Mouse (Mus musculus) thymus, adult 2 months (tissue): ENCODE data around the gene Dnah8. TPM values are rescaled to one million over a fixed set of nuclear protein-coding genes. Genes with fewer than 3 reads are reported as not detected.

Experiments used
- DNase-seq: peaks from one replicate; pipeline ENCODE4 v3.0.0; 2021
- H3K27ac ChIP-seq: fragments of 200-500 bp; 2 replicates; pipeline ENCODE4 v1.5.1; 2012; ENCODE audit warnings: low read length, control low read depth; ENCODE audit not compliant: control insufficient read depth, insufficient read depth
- H3K27me3 ChIP-seq: fragments of 200-500 bp; 2 replicates; pipeline ENCODE4 v1.6.1; 2012; ENCODE audit warnings: mild to moderate bottlenecking, low read length, moderate library complexity, mixed read lengths; ENCODE audit not compliant: control insufficient read depth, insufficient read depth
- H3K36me3 ChIP-seq: fragments of 200-500 bp; 2 replicates; pipeline ENCODE4 v1.6.1; 2012; ENCODE audit warnings: mild to moderate bottlenecking, low read length, moderate library complexity; ENCODE audit not compliant: control insufficient read depth, insufficient read depth
- H3K4me1 ChIP-seq: fragments of 200-500 bp; replicated peaks from 2 replicates; pipeline ENCODE4 v1.6.1; 2012; ENCODE audit warnings: low read length; ENCODE audit not compliant: control insufficient read depth, insufficient read depth
- H3K4me3 ChIP-seq: fragments of 200-500 bp; 2 replicates; pipeline ENCODE4 v1.5.1; 2012; ENCODE audit warnings: mild to moderate bottlenecking, low read length, control low read depth, moderate library complexity; ENCODE audit not compliant: control insufficient read depth, insufficient read depth
- CTCF ChIP-seq: fragments of 200-500 bp; IDR thresholded peaks from 2 replicates; pipeline ENCODE4 v1.5.1; 2012; ENCODE audit warnings: mild to moderate bottlenecking, control low read depth, low read length, moderate library complexity, borderline replicate concordance; ENCODE audit not compliant: control insufficient read depth, poor library complexity, insufficient read depth; ENCODE audit errors: extremely low read depth
- POLR2A ChIP-seq: fragments of 200-500 bp; IDR thresholded peaks from 2 replicates; pipeline ENCODE4 v1.6.1; 2012; ENCODE audit warnings: mild to moderate bottlenecking, low read length, control low read depth, moderate library complexity; ENCODE audit not compliant: control insufficient read depth, poor library complexity, insufficient read depth; ENCODE audit errors: extremely low read depth
- WGBS: fragments of 180-500 bp; shearing (Covaris S2); methylation state at CpG from one replicate; pipeline ENCODE4 v1.1.7; 2018; 5-methylcytosine and 5-hydroxymethylcytosine counted together
- polyA plus RNA-seq: library from polyadenylated mRNA; depleted of rRNA; stranded (reverse); fragments of >200 nt; gene quantifications from 2 replicates; pipeline ENCODE4 v1.2.3, GENCODE M21; 2012

The Dnah8 gene
- polyA plus RNA-seq, 1 experiment = 58.4 TPM

GRCm38 (mm10) chr17:30852345-30852744 lies 228.2 kb downstream of the Dnah8 start:
- Histone ChIP-seq H3K27me3 (no peaks in the 10 kb centered on the region), H3K4me3 (no peak overlapping the region), H3K27ac (no peak overlapping the region), H3K4me1 (no peaks in the 10 kb centered on the region), H3K36me3 (no peaks in the 10 kb centered on the region)
- TF ChIP-seq POLR2A (no peak), CTCF (no peak)
- DNase-seq = no peak

- H3K4me1 ChIP-seq = 0 out of 2 replicates have a peak, but pooled peaks cover 4% of the 10 kb centered on the region
- TF ChIP-seq POLR2A (no peak), CTCF (no peak)
- no peak overlapping the region for H3K4me3 ChIP-seq
- H3K27me3 ChIP-seq = no peaks in the 10 kb centered on the region
- WGBS = 95% methylated on average over 5 of the region's 5 CpGs
- no peak for DNase-seq
- no peak overlapping the region for H3K27ac ChIP-seq
- no peaks in the 10 kb centered on the region for H3K36me3 ChIP-seq
Measured at GRCm38 (mm10) chr17:30857347-30857746, 233.2 kb downstream of the Dnah8 start.

- WGBS = 86% methylated on average over 11 of the region's 11 CpGs
- TF ChIP-seq CTCF (no peak), POLR2A (no peak)
- DNase-seq = no peak
- Histone ChIP-seq H3K4me3 (no peak overlapping the region), H3K36me3 (no peaks in the 10 kb centered on the region), H3K4me1 (0 out of 2 replicates have a peak, but pooled peaks cover 4% of the 10 kb centered on the region), H3K27ac (no peak overlapping the region), H3K27me3 (no peaks in the 10 kb centered on the region)
Measured at GRCm38 (mm10) chr17:30858586-30859259, 234.6 kb downstream of the Dnah8 start.

- Histone ChIP-seq H3K36me3 (no peaks in the 10 kb centered on the region), H3K27me3 (no peaks in the 10 kb centered on the region), H3K4me3 (no peak overlapping the region), H3K27ac (no peak overlapping the region), H3K4me1 (0 out of 2 replicates have a peak, but pooled peaks cover 4% of the 10 kb centered on the region)
- WGBS = 87% methylated on average over 10 of the region's 10 CpGs
- TF ChIP-seq POLR2A (no peak), CTCF (no peak)
- DNase-seq = no peak
Measured at GRCm38 (mm10) chr17:30859989-30860585, 235.9 kb downstream of the Dnah8 start.

- no peak for DNase-seq
- TF ChIP-seq POLR2A (no peak), CTCF (no peak)
- no peak overlapping the region for H3K4me3 ChIP-seq
- no peaks in the 10 kb centered on the region for H3K36me3 ChIP-seq
- WGBS = 73% methylated on average over 7 of the region's 7 CpGs
- no peak overlapping the region for H3K27ac ChIP-seq
- no peaks in the 10 kb centered on the region for H3K27me3 ChIP-seq
- H3K4me1 ChIP-seq = 0 out of 2 replicates have a peak, but pooled peaks cover 4% of the 10 kb centered on the region
Measured at GRCm38 (mm10) chr17:30860606-30861005, 236.5 kb downstream of the Dnah8 start.

- H3K36me3 ChIP-seq = no peaks in the 10 kb centered on the region
- TF ChIP-seq CTCF (no peak), POLR2A (no peak)
- H3K4me3 ChIP-seq = no peak overlapping the region
- no peaks in the 10 kb centered on the region for H3K4me1 ChIP-seq
- WGBS = 81% methylated on average over 8 of the region's 8 CpGs
- no peak for DNase-seq
- no peaks in the 10 kb centered on the region for H3K27me3 ChIP-seq
- H3K27ac ChIP-seq = no peak overlapping the region
Measured at GRCm38 (mm10) chr17:30866281-30866680, 242.1 kb downstream of the Dnah8 start.

- 94% methylated on average over 9 of the region's 9 CpGs for WGBS
Measured at GRCm38 (mm10) chr17:30866966-30867365, 242.8 kb downstream of the Dnah8 start.

More at GRCm38 (mm10) chr17:30866966-30867365, 242.8 kb downstream of the Dnah8 start:
- H3K4me1 ChIP-seq = no peaks in the 10 kb centered on the region
- H3K27ac ChIP-seq = no peak overlapping the region
- no peak for DNase-seq
- no peaks in the 10 kb centered on the region for H3K36me3 ChIP-seq
- TF ChIP-seq POLR2A = no peak
- no peak for TF ChIP-seq CTCF
- H3K4me3 ChIP-seq = no peak overlapping the region
- H3K27me3 ChIP-seq = no peaks in the 10 kb centered on the region
